Mouse (Mus musculus) bone marrow macrophage, adult 2 months (primary cell): Measurements from ENCODE around the gene Ogfod1. TPM values are rescaled to one million over a fixed set of nuclear protein-coding genes. Genes with fewer than 3 reads are reported as not detected.

ENCODE experiments used
- H3K27ac ChIP-seq: 2 replicates; pipeline ENCODE4 v1.5.1; 2012; ENCODE audit warnings: low read depth, low read length; ENCODE audit not compliant: insufficient read depth
- H3K4me1 ChIP-seq: 2 replicates; pipeline ENCODE4 v1.6.1; 2012; ENCODE audit warnings: low read length; ENCODE audit not compliant: control insufficient read depth, insufficient read depth
- H3K4me3 ChIP-seq: 2 replicates; pipeline ENCODE4 v1.5.1; 2012; ENCODE audit warnings: mild to moderate bottlenecking, low read length, moderate library complexity; ENCODE audit not compliant: insufficient read depth
- CTCF ChIP-seq: IDR thresholded peaks from 2 replicates; pipeline ENCODE4 v1.5.1; 2012; ENCODE audit warnings: low read depth, mild to moderate bottlenecking, low read length, moderate library complexity
- POLR2A ChIP-seq: IDR thresholded peaks from 2 replicates; pipeline ENCODE4 v1.6.1; 2012; ENCODE audit warnings: mild to moderate bottlenecking, low read depth, low read length, borderline replicate concordance
- polyA plus RNA-seq: library from polyadenylated mRNA; stranded (reverse); fragments of >200 nt; gene quantifications from 2 replicates; pipeline ENCODE4 v1.2.4, GENCODE M21; 2012; ENCODE audit not compliant: missing spikeins, insufficient read depth, insufficient read length

Gene Ogfod1
- polyA plus RNA-seq, 1 experiment = 14.9 TPM

DNA sequence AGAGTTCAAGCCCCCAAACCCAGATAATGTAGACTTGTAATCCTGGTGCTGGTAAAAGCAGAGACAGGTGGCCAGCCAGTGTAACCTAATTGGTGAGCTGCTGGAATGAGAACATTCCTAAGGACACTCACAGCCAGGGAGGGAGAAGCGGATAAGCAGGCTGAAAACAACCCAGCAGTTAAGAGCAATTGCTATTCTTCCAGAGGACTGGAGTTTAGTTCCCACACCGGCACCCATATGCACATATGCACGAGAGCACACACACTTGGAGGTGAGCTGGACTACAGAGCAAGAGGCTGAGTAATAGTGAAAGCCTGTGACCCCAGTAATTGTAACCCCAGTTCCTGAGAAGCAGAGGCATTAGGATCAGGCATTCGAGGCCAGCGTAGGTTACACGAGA is 13.1 kb upstream of the Ogfod1 start:
- Histone ChIP-seq H3K4me3 (no peak overlapping the region), H3K4me1 (no peaks in the 10 kb centered on the region), H3K27ac (no peak overlapping the region)
- TF ChIP-seq CTCF = no peak
- TF ChIP-seq POLR2A = no peak

DNA sequence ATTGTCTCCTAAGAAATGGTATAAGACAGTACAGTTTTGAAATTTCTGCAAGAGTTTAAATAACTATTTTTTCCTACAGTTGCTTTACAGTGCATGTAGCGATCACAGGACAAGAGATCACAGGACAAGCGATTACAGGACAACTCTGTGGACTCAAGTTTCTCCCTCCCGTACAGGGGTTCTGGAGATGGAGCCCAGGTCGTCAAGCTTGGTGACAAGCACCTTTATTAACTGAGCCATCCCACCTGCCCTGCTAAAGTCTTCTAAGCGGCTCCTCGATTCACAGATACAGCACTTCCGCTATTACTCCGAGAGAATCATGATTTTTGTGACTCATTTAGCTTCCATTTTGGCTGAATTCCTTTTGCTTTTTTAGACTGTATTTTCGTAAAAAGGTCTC is 7.3 kb upstream of the Ogfod1 start:
- no peak overlapping the region for H3K4me3 ChIP-seq
- peaks cover 17% of the 10 kb centered on the region for H3K4me1 ChIP-seq
- TF ChIP-seq POLR2A (no peak), CTCF (no peak)
- H3K27ac ChIP-seq = no peak overlapping the region

DNA sequence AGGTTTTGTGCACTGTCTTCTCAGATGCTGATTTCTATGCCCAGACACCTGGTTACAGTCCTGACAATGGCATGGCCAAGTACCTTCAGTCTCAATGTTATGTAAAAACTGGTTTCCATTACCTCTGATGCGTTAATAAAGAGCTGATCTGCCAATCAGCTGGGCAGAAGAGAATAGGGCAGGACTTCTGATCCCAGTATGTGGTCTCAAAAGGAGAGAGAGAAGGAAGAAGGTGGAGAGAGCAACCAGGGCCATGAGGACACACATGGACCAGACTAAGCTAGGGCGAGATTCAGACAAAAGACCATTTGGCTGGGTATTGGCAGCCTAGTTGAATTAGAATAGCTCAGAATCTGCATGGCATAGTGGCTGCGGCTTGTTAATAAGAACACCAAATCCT is 3.4 kb upstream of the Ogfod1 start:
- no peak overlapping the region for H3K27ac ChIP-seq
- H3K4me3 ChIP-seq = no peak overlapping the region
- no peak for TF ChIP-seq POLR2A
- TF ChIP-seq CTCF = no peak

GRCm38 (mm10) chr8:94035200-94035599 is 1.8 kb upstream of the Ogfod1 start:
- TF ChIP-seq CTCF (no peak), POLR2A (no peak)
- H3K27ac ChIP-seq = no peak overlapping the region
- peaks cover 23% of the 10 kb centered on the region for H3K4me1 ChIP-seq
- peak overlapping the region; percentile 1; the same call in 1 of the 2 replicates for H3K4me3 ChIP-seq

More for the DNA sequence above, 3.4 kb upstream of the Ogfod1 start:
- peaks cover 23% of the 10 kb centered on the region for H3K4me1 ChIP-seq

- Histone ChIP-seq H3K4me1 (peaks cover 23% of the 10 kb centered on the region), H3K27ac (peak overlapping the region; percentile 57), H3K4me3 (peak overlapping the region; percentile 83)
Observed at GRCm38 (mm10) chr8:94036541-94036940, 457 bp upstream of the Ogfod1 start.

- H3K27ac ChIP-seq = no peak overlapping the region
- peaks cover 20% of the 10 kb centered on the region for H3K4me1 ChIP-seq
- peak overlapping the region; percentile 94 for H3K4me3 ChIP-seq
- TF ChIP-seq POLR2A = no peak
- TF ChIP-seq CTCF = no peak
Observed at GRCm38 (mm10) chr8:94037806-94038205, 808 bp downstream of the Ogfod1 start.

GRCm38 (mm10) chr8:94047845-94048244 is 10.8 kb downstream of the Ogfod1 start:
- no peak for TF ChIP-seq POLR2A
- no peak for TF ChIP-seq CTCF
- Histone ChIP-seq H3K27ac (no peak overlapping the region), H3K4me1 (peaks cover 3% of the 10 kb centered on the region; the same call in 1 of the 2 replicates), H3K4me3 (no peak overlapping the region)

DNA sequence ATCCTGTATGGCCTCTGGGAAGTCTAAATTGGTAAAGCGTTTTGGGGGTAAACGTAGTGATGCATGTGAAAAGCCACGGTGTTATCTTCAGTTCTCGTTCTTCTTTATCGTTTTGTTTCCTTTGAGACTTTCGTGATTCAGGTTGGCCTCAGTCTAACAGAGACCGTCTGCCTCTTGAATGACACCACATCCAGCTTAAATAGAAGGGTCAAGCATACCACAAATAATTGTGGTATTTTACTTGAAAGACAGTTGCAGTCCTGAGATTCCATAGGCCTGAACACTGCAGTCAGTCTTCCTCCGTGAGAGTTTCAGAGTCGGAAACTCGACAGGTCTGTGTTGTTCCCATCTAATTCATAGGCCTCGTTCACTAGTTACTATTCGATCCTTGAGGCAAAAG is 15.7 kb downstream of the Ogfod1 start:
- TF ChIP-seq POLR2A (no peak), CTCF (no peak)
- Histone ChIP-seq H3K27ac (no peak overlapping the region), H3K4me1 (no peaks in the 10 kb centered on the region), H3K4me3 (no peak overlapping the region)

GRCm38 (mm10) chr8:94057157-94057854 is 20.3 kb downstream of the Ogfod1 start:
- TF ChIP-seq POLR2A (no peak), CTCF (no peak)
- no peak overlapping the region for H3K27ac ChIP-seq
- no peak overlapping the region for H3K4me3 ChIP-seq
- H3K4me1 ChIP-seq = no peaks in the 10 kb centered on the region

DNA sequence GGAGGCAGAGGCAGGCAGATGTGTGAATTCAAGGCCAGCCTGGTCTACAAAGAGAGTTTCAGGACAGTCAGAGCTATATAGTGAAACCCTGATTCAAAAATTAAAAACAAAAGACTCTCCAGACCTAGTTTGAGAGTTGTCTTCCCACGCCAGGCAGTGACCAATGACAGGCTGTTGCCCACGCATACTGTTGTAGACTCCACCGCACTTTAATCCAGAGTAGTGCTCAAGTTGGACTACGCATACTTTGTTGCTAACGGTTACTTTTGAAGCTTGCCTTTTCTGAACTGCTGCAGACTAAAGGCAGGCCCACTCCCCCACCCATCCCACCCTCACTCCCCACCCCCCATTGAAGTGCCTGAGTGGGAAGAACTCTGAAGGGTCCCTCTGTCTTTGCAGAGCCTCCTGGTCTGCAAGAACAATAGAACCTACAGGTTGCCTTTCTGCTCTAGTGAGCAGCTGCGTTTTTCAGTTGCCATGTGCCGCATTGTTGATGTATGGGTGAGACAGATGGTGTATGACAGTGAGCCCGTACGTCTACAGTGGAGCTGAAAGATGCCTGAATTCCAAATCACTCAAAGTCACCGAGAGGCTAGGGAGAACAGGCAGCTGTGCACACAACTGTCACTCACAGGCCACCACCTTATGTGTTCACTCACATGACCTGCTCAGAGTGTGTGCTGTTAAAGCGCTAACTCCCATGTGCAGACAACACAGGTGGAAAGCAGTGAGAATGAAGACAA is 29.3 kb downstream of the Ogfod1 start:
- no peaks in the 10 kb centered on the region for H3K4me1 ChIP-seq
- TF ChIP-seq POLR2A (no peak), CTCF (no peak)
- H3K4me3 ChIP-seq = no peak overlapping the region
- H3K27ac ChIP-seq = no peak overlapping the region
